Mouse (Mus musculus) forelimb bud, embryonic 11.5 days (tissue): ENCODE results near the gene Zfp358.

Experiments
- DNase-seq: peaks from one replicate; pipeline ENCODE4 v3.0.0-alpha.2; 2012; ENCODE audit warnings: low read depth, low spot score

Gene Zfp358

GRCm38 (mm10) chr8:3499751-3500150 is 6.8 kb downstream of the Zfp358 start:
- no peak for DNase-seq

GRCm38 (mm10) chr8:3500235-3501090 is 7.5 kb downstream of the Zfp358 start, which contains the start of gene Mcoln1:
Gene Mcoln1 (plus strand): TSS chr8:3500457.
- peak; percentile 98 for DNase-seq

GRCm38 (mm10) chr8:3502217-3502616 is 9.3 kb downstream of the Zfp358 start:
- no peak for DNase-seq

GRCm38 (mm10) chr8:3507979-3508754 is 15.2 kb downstream of the Zfp358 start:
- no peak for DNase-seq

- no peak for DNase-seq
Observed at GRCm38 (mm10) chr8:3514681-3515247, 21.8 kb downstream of the Zfp358 start.

- peak; percentile 83 for DNase-seq
Observed at GRCm38 (mm10) chr8:3515260-3515671, 22.3 kb downstream of the Zfp358 start, which contains the start of gene Pnpla6. Gene Pnpla6 (plus strand): TSS chr8:3515384.

GRCm38 (mm10) chr8:3515771-3516417 is 23.0 kb downstream of the Zfp358 start:
- peak; percentile 43 for DNase-seq

GRCm38 (mm10) chr8:3516450-3517116 is 23.6 kb downstream of the Zfp358 start:
- peak; percentile 95 for DNase-seq

GRCm38 (mm10) chr8:3517117-3517495 is 24.2 kb downstream of the Zfp358 start:
- DNase-seq: no peak

GRCm38 (mm10) chr8:3522007-3522697 is 29.2 kb downstream of the Zfp358 start:
- no peak for DNase-seq

- DNase-seq: no peak
Observed at GRCm38 (mm10) chr8:3530816-3531215, 37.9 kb downstream of the Zfp358 start.

- DNase-seq: no peak
Observed at GRCm38 (mm10) chr8:3531936-3532335, 39.0 kb downstream of the Zfp358 start.

GRCm38 (mm10) chr8:3536053-3536841 is 43.3 kb downstream of the Zfp358 start:
- DNase-seq: no peak

- no peak for DNase-seq
Observed at GRCm38 (mm10) chr8:3536940-3537339, 44.0 kb downstream of the Zfp358 start.

- no peak for DNase-seq
Observed at GRCm38 (mm10) chr8:3537666-3538065, 44.7 kb downstream of the Zfp358 start.

- no peak for DNase-seq
Observed at GRCm38 (mm10) chr8:3539146-3539545, 46.2 kb downstream of the Zfp358 start.

- no peak for DNase-seq
Observed at GRCm38 (mm10) chr8:3540076-3540475, 47.1 kb downstream of the Zfp358 start.

- DNase-seq: no peak
Observed at GRCm38 (mm10) chr8:3546511-3546910, 53.6 kb downstream of the Zfp358 start.
